Mouse (Mus musculus) heart, postnatal 0 days (tissue): ENCODE measurements around the gene Lins1. TPM values are rescaled to one million over a fixed set of nuclear protein-coding genes. Genes with fewer than 3 reads are reported as not detected.
A peak's percentile ranks its signal among the peaks of the same experiment; 100 is the strongest.

ENCODE experiments used
- ATAC-seq: fragments of 200-750 bp; cut with Nextera tagmentation; 2 replicates; pipeline ENCODE4 v1.8.0; 2017; ENCODE audit warnings: low read depth, moderate number of reproducible peaks, moderate library complexity; ENCODE audit not compliant: insufficient read depth
- DNase-seq: peaks from one replicate; pipeline ENCODE4 v3.0.0-alpha.2; 2016; ENCODE audit warnings: low spot score
- H3K27ac ChIP-seq: fragments of 300-500 bp; sonication (generic); 2 replicates; pipeline ENCODE4 v1.5.1; 2014; ENCODE audit warnings: low read depth, mild to moderate bottlenecking
- H3K27me3 ChIP-seq: fragments of 300-500 bp; sonication (generic); 2 replicates; pipeline ENCODE4 v1.6.1; 2014; ENCODE audit warnings: low read length, mixed read lengths; ENCODE audit not compliant: control insufficient read depth, insufficient read depth
- H3K36me3 ChIP-seq: fragments of 300-500 bp; sonication (generic); replicated peaks from 2 replicates; pipeline ENCODE4 v1.6.1; 2014; ENCODE audit warnings: low read length, mixed read lengths; ENCODE audit not compliant: control insufficient read depth, insufficient read depth
- H3K4me1 ChIP-seq: fragments of 300-500 bp; sonication (generic); 2 replicates; pipeline ENCODE4 v1.6.1; 2014; ENCODE audit warnings: antibody characterized with exemption; ENCODE audit not compliant: control insufficient read depth, insufficient read depth
- H3K4me2 ChIP-seq: fragments of 300-500 bp; sonication (generic); 2 replicates; pipeline ENCODE4 v1.6.1; 2014; ENCODE audit warnings: low read depth, mild to moderate bottlenecking, low read length, moderate library complexity
- H3K4me3 ChIP-seq: fragments of 300-500 bp; sonication (generic); 2 replicates; pipeline ENCODE4 v1.5.1; 2014; ENCODE audit warnings: low read depth, low read length
- H3K9ac ChIP-seq: fragments of 300-500 bp; sonication (generic); replicated peaks from 2 replicates; pipeline ENCODE4 v1.6.1; 2014; ENCODE audit warnings: low read depth, low read length, mixed read lengths
- H3K9me3 ChIP-seq: fragments of 300-500 bp; sonication (generic); replicated peaks from 2 replicates; pipeline ENCODE4 v1.6.1; 2016; ENCODE audit warnings: low read length; ENCODE audit not compliant: control insufficient read depth
- CTCF ChIP-seq: IDR thresholded peaks from 2 replicates; pipeline ENCODE4 v1.5.1; 2016; ENCODE audit warnings: antibody characterized with exemption, control low read depth, low read depth
- EP300 ChIP-seq: IDR thresholded peaks from 2 replicates; pipeline ENCODE4 v1.6.1; 2016; ENCODE audit warnings: antibody characterized with exemption, low read depth
- WGBS: fragments of 180-500 bp; shearing (Covaris S2); extraction: QIAGEN DNeasy Blood & Tissue Kit; methylation state at CpG from one replicate; pipeline ENCODE4 v1.1.7; 2014; 5-methylcytosine and 5-hydroxymethylcytosine counted together
- polyA plus RNA-seq: library from polyadenylated mRNA; unstranded; fragments of >200 nt; fragmentation: Nextera tagmentation; extraction: Ambion mirVana; gene quantifications from 2 replicates; pipeline ENCODE4 v1.2.1, GENCODE M21; 2015
- total RNA-seq: library from RNA; depleted of rRNA; stranded (reverse); fragments of >200 nt; gene quantifications from 2 replicates; pipeline ENCODE4 v1.2.3, GENCODE M21; 2014; ENCODE audit warnings: low replicate concordance

The Lins1 gene
- total and polyA plus RNA-seq, 2 experiments from 2014 or later: 2.1 to 5.6 TPM

DNA sequence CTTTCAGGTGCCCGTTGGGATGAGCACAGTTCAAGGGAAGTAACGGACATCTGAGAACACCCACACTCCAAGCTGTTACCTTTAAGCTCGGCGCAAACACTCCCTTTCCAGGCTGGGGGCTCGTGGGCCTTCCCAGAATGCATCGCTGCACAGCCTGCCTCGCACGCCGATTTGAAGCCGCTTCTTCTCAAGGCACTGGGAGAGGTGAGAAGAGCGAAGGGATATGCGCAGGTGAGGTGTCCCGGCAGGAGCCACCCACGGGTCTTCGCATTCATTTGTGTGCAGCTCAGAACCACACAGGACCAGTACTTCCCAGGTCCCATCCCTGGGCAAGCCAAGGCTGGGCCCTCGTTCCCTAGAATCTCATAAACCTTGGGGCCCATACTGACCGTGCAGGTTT, 43.7 kb downstream of the Lins1 start:
- H3K4me3 ChIP-seq: no peak overlapping the region
- no peaks in the 10 kb centered on the region for H3K9me3 ChIP-seq
- H3K36me3 ChIP-seq: no peaks in the 10 kb centered on the region
- H3K4me2 ChIP-seq: no peak overlapping the region
- no peak for ATAC-seq
- no peak for DNase-seq
- H3K27ac ChIP-seq: no peak overlapping the region
- 0 out of 2 replicates have a peak, but pooled peaks cover 5% of the 10 kb centered on the region for H3K4me1 ChIP-seq
- no peak overlapping the region for H3K9ac ChIP-seq
- WGBS: 96% methylated on average over 17 of the region's 17 CpGs
- TF ChIP-seq EP300: no peak
- TF ChIP-seq CTCF: no peak
- H3K27me3 ChIP-seq: no peaks in the 10 kb centered on the region

DNA sequence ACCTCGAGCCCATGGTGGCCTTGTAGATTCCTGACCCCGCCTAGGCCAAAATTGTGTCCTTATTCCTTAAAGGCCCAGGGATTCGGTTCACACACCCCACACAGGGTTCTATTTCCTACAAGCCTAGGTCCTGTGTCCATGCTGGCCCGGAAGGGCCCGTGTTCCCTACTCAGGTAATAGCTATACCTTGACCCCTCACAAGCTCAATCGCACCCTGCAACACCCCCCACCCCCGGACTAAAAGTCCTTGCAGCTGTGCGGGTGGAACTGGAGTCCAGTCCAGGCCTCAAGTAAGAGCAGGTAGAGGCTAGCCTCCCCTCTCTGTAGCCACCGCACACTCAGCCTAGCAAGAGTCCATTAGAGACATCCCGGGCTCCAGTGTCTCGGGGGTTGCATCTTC, 44.2 kb downstream of the Lins1 start:
- 92% methylated on average over 11 of the region's 11 CpGs for WGBS
- Histone ChIP-seq H3K27ac (no peak overlapping the region), H3K4me1 (0 out of 2 replicates have a peak, but pooled peaks cover 5% of the 10 kb centered on the region), H3K27me3 (no peaks in the 10 kb centered on the region), H3K4me2 (no peak overlapping the region), H3K36me3 (no peaks in the 10 kb centered on the region), H3K9ac (no peak overlapping the region), H3K4me3 (no peak overlapping the region), H3K9me3 (no peaks in the 10 kb centered on the region)
- TF ChIP-seq CTCF (no peak), EP300 (no peak)
- no peak for DNase-seq
- no peak; the same call in 1 of the 2 replicates for ATAC-seq

DNA sequence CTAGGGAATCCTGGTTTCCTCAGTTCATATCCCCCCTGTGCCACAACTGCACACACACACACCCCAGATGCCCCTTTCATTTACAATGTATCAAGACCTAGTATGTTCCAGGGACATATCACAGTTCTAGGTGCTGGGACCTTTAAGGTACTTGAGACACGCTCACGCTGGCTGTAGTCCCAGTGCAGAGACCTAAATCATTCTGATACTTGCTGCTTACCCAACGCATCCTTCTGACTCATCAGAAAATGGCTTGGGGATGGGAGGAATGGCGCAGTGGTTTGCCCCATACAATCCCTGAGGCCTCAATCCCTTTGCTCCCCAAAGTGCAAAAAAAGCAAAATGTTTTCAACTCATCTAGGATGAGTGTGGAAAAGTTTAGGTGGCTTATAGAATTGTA, 44.8 kb downstream of the Lins1 start:
- H3K27ac ChIP-seq: no peak overlapping the region
- no peaks in the 10 kb centered on the region for H3K36me3 ChIP-seq
- no peak for ATAC-seq
- no peak for DNase-seq
- no peak for TF ChIP-seq CTCF
- no peak for TF ChIP-seq EP300
- H3K4me2 ChIP-seq: no peak overlapping the region
- H3K9ac ChIP-seq: no peak overlapping the region
- 88% methylated on average over 4 of the region's 4 CpGs for WGBS
- H3K9me3 ChIP-seq: no peaks in the 10 kb centered on the region
- no peaks in the 10 kb centered on the region for H3K27me3 ChIP-seq
- 0 out of 2 replicates have a peak, but pooled peaks cover 5% of the 10 kb centered on the region for H3K4me1 ChIP-seq
- no peak overlapping the region for H3K4me3 ChIP-seq

DNA sequence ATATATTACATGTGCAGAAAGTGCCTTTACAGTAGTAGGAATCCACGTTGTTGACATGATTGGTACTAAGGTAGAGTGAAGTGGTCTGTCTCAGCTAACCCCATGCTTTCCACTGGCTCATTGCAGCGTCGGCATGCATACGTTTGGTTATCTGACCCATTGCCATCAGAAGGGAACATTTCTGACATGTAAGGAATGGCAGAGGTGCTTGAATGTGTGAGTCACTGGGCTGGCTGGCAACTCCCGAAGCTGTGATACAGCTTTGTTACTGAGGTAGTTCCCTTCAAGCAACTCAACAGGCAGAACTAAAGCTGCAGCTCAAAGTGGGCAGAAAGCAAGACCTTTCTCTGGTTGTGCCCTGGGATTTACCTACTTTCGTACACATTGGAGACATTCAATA, 45.3 kb downstream of the Lins1 start:
- Histone ChIP-seq H3K27me3 (no peaks in the 10 kb centered on the region), H3K36me3 (no peaks in the 10 kb centered on the region), H3K9me3 (no peaks in the 10 kb centered on the region), H3K4me2 (no peak overlapping the region), H3K9ac (no peak overlapping the region), H3K4me3 (no peak overlapping the region), H3K27ac (no peak overlapping the region), H3K4me1 (0 out of 2 replicates have a peak, but pooled peaks cover 5% of the 10 kb centered on the region)
- no peak for DNase-seq
- 39% methylated on average over 6 of the region's 6 CpGs for WGBS
- TF ChIP-seq EP300: no peak
- no peak for TF ChIP-seq CTCF
- ATAC-seq: peak; percentile 33; the same call in 1 of the 2 replicates

DNA sequence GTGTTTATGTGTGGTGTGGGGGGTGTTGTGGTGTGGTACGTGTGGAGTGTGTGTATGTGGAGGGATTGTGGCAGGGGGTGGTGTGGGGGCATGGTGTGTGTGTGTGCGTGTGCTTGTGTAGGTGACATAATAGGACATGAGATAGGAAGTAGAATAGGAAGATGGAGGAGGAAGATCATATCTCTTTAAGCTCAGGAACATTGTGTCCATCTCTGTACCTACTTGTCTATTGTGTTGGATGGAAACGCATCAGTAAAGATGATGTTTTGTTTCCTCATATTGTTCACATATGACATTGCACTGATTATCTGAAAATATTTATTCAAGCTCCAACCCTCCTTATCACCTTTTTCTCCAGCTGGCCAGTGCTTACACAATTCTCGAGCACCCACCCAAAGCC, 47.7 kb downstream of the Lins1 start:
- TF ChIP-seq EP300 (no peak), CTCF (no peak)
- no peak overlapping the region for H3K4me2 ChIP-seq
- H3K27ac ChIP-seq: no peak overlapping the region
- 69% methylated on average over 4 of the region's 4 CpGs for WGBS
- H3K27me3 ChIP-seq: no peaks in the 10 kb centered on the region
- no peaks in the 10 kb centered on the region for H3K9me3 ChIP-seq
- no peak overlapping the region for H3K4me3 ChIP-seq
- no peak overlapping the region for H3K9ac ChIP-seq
- H3K36me3 ChIP-seq: no peaks in the 10 kb centered on the region
- DNase-seq (no peak), ATAC-seq (no peak)
- H3K4me1 ChIP-seq: peaks cover 14% of the 10 kb centered on the region

DNA sequence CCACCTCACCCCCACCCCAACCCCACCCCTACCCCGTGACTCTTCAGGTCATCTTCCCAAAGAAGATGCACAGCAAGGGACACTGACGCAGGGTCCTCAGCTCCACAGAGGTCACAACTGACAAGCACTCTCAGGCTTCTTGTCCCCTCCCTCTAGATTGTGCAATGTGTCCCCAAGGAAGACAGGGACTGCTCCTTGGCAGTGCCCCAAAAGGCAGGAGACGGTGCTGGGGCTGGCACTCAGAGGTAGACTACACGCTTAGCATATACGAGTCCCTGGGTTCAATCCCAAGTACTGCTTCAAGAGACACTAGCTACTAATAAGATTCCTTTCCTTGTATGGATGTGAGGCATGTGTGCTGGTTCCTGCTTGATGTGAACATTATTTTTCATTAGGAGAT, 51.3 kb downstream of the Lins1 start:
- H3K9me3 ChIP-seq: no peaks in the 10 kb centered on the region
- ATAC-seq: no peak
- H3K4me1 ChIP-seq: peaks cover 9% of the 10 kb centered on the region
- H3K36me3 ChIP-seq: no peaks in the 10 kb centered on the region
- DNase-seq: no peak
- H3K27ac ChIP-seq: no peak overlapping the region
- WGBS: 54% methylated on average over 5 of the region's 5 CpGs
- TF ChIP-seq EP300: no peak
- TF ChIP-seq CTCF: no peak
- H3K27me3 ChIP-seq: no peaks in the 10 kb centered on the region
- no peak overlapping the region for H3K9ac ChIP-seq
- no peak overlapping the region for H3K4me3 ChIP-seq
- H3K4me2 ChIP-seq: no peak overlapping the region
